Mouse (Mus musculus) adrenal gland, postnatal 4 days (tissue): ENCODE measurements at regions not wholly inside any gene's neighbourhood (a gene's known extent, or its start where the extent isn't known, plus 50 kb on each side); places are given as distances from the start of the nearest gene placed in this dataset.

Source experiments
- DNase-seq, 2 experiments: peaks; one replicate each; pipeline ENCODE4 v3.0.0; 2021 to 2022; ENCODE audit warnings: low spot score in 2 of 2, mixed read lengths in 2 of 2

DNA sequence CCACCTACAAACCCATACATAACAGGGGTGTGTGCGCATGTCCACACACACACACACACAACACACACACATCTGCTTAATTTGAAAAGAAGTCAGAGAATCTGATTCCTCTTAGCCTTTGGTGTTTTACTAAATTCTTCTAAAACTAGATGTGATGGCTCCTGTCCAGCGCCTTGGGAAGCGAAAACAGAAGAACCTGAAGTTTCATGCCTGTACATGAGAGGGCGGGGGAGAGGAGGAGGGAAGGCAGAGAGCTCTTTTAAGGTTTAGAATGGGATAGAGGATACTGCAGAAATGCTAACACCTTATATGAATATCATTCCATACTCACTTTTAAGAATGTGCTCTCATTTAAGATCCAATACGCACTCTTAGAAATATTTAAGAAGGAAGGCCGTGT lies 64.5 kb upstream of the Fer start:
- no peak for DNase-seq

DNA sequence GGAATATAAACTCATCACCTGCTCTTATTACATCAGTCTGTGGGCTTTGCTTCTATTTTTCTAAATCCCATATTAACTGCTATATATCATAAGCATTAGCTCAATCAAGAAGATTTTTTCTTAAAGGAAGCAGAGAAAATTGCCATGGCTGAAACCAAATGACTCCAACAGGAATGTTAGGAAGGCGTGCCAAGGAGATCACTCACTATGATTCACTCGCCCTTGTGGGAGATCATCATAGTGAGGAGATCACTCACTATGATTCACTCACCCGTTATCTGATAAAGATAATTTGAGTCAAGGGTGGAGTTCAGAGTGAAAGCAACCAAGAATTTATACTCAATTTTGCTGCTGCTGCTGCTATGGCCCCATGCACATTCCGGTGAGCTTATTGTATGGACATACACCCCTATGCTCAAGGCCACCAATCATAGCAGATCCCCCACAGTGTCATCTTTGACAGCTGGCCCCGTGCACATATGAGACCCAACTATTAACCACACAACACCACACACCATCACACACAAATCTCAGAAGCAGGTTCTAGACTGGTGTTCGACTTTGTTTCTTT lies 63.8 kb upstream of the Fer start:
- DNase-seq = no peak

DNA sequence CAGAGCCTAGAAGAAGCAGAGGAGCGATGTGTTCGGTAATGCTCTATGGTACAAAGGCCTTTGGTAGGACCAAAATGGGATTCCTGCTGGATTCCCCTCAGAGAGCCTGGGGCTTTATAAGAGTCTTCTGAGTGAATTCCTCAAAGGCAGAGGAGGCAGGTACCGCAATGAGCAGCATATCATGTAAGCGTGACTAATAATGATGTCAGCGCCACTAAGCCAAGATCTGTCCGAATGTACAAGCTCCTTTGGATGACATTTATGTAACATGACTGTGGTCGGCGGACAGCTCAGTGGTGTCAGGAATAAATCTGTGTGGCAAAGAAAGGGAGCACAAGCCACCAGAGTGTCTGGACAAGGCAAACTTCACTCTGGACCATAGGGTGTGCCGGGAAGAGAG lies 61.5 kb upstream of the Fer start:
- DNase-seq = no peak

DNA sequence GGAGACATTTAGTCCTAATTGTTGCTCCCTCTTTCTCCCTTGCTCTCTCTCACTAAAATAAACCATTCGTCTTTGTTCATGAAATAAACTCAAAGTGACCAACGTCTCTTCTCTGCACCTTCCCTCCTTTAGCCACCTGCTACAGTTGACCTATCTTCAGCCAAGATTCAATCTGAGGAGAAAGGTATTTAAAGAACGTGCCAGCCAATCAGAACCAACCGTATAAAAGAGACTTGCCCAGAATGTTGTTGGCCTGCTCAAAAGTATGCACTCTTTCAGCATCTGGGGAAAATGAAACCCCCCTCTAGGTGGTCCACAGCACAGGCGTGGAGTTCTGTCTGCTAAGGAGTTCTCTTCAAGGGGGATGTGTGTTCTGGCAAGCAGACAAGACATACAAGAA lies 60.0 kb upstream of the Fer start:
- no peak for DNase-seq

DNA sequence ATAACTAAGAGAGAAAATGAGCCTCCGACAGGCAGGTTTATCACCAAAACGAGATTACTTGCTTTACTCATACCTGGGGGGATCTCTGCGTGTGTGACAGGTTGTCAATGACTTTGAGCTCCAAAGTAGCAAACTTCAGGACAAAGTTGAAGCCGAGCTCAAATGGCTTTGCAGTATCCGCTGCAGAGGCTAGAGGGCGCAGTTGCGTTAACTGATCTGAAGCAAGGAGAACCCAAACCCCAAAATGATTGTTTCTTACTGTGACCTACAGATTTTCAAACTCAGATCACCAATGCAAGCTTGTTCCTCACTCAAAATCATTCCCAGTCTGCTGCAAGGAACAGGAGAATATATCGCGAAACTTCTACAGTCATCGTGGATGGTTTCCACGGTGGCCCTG lies 59.3 kb upstream of the Fer start:
- peak; percentile 30 to 43 for DNase-seq

DNA sequence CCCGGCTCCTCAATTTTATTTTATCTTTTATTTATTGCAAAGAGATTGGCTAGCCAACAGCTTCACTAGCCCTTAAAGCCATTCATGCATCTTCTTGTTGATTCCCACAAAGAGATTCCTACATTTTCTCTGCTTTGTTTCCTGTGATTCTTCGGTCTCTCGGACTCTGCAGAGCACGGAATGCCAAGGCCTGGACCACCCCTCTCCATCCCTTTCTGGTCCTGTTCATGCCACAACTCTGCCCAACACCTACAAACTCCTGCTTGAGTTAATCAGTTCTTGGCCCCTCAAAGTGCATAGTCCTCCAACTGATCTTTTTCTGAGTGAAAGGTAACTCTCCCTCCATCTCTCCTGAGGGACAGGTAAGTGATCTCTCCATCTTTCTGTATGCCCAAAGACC lies 58.4 kb upstream of the Fer start:
- no peak for DNase-seq

DNA sequence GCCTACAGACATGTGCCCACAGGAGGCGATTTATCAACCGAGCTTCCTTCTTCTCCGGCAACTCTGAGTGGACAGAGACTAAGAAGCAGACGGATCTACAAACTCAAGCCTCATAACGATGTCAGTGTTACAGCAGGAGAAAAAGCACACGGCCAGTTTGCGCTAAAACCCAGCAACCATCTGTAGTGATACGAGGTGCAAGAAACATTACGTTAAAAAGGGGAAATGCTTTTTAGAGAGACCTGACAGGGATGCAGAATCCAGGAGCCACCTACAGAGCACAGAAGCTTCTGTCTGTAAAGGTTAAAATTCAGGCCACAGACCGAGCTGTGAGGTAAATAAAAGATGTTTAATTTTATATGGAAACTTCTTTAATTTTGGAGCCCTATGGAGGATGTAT lies 56.5 kb upstream of the Fer start:
- no peak for DNase-seq

DNA sequence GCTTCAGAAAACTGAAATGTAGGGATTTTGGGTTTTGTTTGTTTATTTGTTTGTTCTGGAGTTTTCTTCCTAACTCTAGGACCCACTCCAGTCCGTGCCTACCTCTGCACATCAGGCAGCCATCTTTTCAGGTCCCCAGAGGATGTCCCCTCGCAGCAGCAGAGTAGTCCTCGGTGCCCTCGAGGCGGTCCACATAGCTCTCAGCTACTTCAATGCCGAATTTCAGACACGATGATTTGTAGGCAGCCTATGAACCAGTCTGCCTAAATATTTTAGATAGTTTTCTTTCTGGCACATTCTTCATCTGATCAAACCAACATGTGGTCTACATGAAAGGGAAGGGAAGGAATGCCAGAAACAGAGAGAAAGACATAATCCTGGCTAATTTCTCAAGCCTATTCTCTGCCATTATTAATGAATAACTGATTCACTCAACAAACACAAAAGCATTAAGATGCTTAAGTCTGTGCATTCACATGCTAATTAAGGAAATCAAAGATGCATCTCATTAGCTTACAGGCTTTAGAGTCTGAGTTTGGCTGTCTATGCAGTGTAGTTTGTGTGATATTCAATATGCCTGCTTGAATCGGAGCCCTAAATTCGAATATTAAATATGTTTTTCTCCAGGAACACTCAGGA lies 55.2 kb upstream of the Fer start:
- no peak for DNase-seq

DNA sequence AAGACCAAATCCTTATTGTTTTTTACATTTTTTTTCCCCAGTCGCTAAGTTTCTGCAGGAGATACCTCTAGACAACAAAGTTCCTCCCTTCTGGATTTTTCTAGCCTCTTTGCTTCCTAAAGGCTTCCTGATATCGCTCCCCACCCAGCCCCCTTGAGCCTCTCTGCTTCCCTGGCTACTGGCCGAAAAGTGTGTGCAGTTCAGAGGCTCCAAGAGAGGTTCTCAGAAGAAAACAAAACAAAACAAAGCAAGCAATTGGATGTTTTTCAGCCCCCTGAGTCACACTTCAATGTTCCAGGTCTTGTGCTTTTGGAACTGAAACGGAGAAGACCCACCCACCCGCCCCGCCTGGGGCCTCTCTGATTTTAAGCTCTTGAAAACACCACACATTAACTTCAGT lies 54.1 kb upstream of the Fer start:
- DNase-seq = no peak

DNA sequence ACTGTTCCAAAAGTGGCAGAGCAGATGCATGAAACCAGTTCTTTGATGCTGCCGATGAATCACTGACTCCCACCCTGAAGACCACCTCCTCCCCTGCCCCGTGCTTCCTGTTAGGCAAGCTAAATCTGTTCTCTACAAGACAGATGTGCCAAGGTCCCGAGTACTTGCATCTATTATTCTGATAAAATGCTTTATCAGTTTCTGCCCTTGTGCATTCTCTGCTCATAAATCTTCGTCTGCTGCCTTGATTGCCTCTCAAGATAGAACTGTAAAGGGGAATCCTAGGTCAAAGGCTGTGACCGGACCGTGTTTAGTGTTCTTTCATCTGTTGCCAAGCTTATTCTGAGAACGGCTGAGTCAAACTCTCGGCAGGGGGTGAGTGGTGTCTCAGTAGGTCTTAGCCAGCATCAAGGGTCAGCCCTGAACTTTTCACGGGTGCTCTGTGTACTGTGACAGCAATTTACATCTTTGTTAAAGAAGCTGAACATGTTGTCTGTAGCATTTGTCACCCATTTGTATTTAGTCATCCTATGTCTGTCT lies 51.5 kb upstream of the Fer start:
- no peak for DNase-seq

DNA sequence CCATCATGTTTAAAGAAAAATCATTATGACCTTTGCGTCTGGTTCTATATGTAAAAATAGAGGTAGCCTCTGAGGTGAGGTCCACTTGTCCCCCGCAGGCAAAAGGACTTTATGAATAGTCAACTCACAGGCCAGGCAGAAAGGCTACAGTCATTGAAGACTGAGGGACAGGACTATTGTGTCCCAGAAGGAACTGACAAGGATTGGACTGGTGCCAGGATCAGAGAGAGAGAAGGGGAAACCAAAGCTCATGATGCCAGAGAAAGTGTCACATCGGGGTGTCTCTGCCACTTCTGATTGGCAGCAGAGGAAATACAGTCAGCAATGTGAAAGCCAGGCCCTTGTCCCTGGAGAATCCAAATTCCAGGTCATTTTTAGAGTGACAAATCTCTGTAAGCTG lies 50.3 kb upstream of the Fer start:
- no peak for DNase-seq
